Mouse (Mus musculus) hindbrain, embryonic 15.5 days (tissue): ENCODE results near the gene Guca2b. TPM values are rescaled to one million over a fixed set of nuclear protein-coding genes. Genes with fewer than 3 reads are reported as not detected.
"Not testable (repeated sequence)": the region's sequence is repeated elsewhere in the genome, so short reads cannot be mapped to it uniquely, and the experiment has no call there.

Experiments used
- ATAC-seq: fragments of 200-750 bp; cut with Nextera tagmentation; 2 replicates; pipeline ENCODE4 v1.8.0; 2017; ENCODE audit warnings: low read depth, moderate number of reproducible peaks, moderate TSS enrichment; ENCODE audit not compliant: low FRiP score
- H3K27ac ChIP-seq: fragments of 300-500 bp; sonication (generic); replicated peaks from 2 replicates; pipeline ENCODE4 v1.5.1; 2015; ENCODE audit warnings: mild to moderate bottlenecking, inconsistent platforms
- H3K27me3 ChIP-seq: fragments of 300-500 bp; sonication (generic); 2 replicates; pipeline ENCODE4 v1.6.1; 2015; ENCODE audit warnings: control low read depth, inconsistent platforms
- H3K36me3 ChIP-seq: fragments of 300-500 bp; sonication (generic); 2 replicates; pipeline ENCODE4 v1.6.1; 2015; ENCODE audit warnings: control low read depth, inconsistent platforms
- H3K4me1 ChIP-seq: fragments of 300-500 bp; sonication (generic); replicated peaks from 2 replicates; pipeline ENCODE4 v1.6.1; 2015; ENCODE audit warnings: control low read depth, inconsistent platforms
- H3K4me2 ChIP-seq: fragments of 300-500 bp; sonication (generic); 2 replicates; pipeline ENCODE4 v1.6.1; 2015; ENCODE audit warnings: moderate library complexity, mild to moderate bottlenecking, inconsistent platforms
- H3K4me3 ChIP-seq: fragments of 300-500 bp; sonication (generic); 2 replicates; pipeline ENCODE4 v1.5.1; 2015; ENCODE audit warnings: mild to moderate bottlenecking, inconsistent platforms
- H3K9ac ChIP-seq: fragments of 300-500 bp; sonication (generic); 2 replicates; pipeline ENCODE4 v1.6.1; 2015; ENCODE audit warnings: inconsistent platforms
- H3K9me3 ChIP-seq: fragments of 300-500 bp; sonication (generic); 2 replicates; pipeline ENCODE4 v1.6.1; 2016; ENCODE audit warnings: control low read depth, inconsistent platforms
- WGBS: fragments of 180-500 bp; shearing (Covaris S2); methylation state at CpG from one replicate; pipeline ENCODE4 v1.1.7; 2015; 5-methylcytosine and 5-hydroxymethylcytosine counted together
- polyA plus RNA-seq: library from polyadenylated mRNA; unstranded; fragments of >200 nt; fragmentation: Nextera tagmentation; extraction: Ambion mirVana; gene quantifications from 2 replicates; pipeline ENCODE4 v1.2.1, GENCODE M21; 2015

Gene Guca2b
- polyA plus RNA-seq, 1 experiment from 2014 or later = not detected

- peaks cover 18% of the 10 kb centered on the region for H3K4me1 ChIP-seq
- H3K27ac ChIP-seq, H3K9me3 ChIP-seq, H3K4me3 ChIP-seq, H3K4me2 ChIP-seq, ATAC-seq, H3K27me3 ChIP-seq, H3K9ac ChIP-seq: not testable (repeated sequence)
- H3K36me3 ChIP-seq = peaks cover 16% of the 10 kb centered on the region
- 73% methylated on average over 4 of the region's 4 CpGs for WGBS
These were observed 30.4 kb downstream of the Guca2b start for GRCm38 (mm10) chr4:119628363-119628762.

DNA sequence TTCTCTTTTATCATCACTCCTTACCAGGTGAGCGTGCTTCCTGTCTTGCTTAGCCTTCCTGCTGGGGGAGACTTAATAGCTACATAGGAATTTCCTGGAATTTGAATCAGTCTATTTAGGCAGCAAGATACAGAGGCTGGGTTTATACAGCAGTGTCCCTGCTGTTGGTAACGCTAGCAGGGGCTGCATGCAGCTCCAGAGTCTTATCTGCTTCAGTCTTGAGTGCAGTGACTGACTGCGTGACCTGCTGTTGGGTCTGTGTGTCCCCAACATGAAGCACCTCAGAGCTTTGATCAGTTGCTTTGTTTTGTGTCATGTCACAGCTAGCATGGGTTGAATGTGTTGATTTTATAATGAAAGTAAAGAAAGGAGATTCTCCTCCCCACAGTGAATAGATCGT is 31.4 kb downstream of the Guca2b start:
- Histone ChIP-seq H3K4me3 (no peak overlapping the region), H3K4me1 (peaks cover 9% of the 10 kb centered on the region), H3K27me3 (no peaks in the 10 kb centered on the region), H3K36me3 (peaks cover 26% of the 10 kb centered on the region), H3K4me2 (no peak overlapping the region), H3K27ac (peak overlapping the region; percentile 37), H3K9me3 (no peaks in the 10 kb centered on the region), H3K9ac (no peak overlapping the region)
- WGBS = 69% methylated on average over 4 of the region's 4 CpGs
- no peak for ATAC-seq

DNA sequence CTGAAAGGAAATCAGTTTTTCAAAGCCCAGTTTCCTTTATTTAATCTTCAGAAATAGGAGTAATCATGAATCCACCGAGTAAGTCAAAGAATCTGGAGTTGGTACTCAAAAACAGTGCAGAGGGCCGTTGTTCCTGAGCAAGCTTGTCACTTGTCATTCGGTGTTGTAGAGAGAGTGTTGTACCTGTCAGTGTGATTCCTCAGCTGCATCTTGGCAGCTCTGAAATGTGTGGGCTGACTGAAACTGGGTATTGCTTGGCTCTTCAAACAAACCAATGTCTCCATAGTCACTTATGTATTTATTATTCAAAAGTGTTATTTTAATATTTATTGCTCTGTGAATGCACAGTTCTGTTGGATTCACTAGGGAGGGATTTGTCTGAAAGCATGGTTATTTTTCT is 31.9 kb downstream of the Guca2b start:
- ATAC-seq = no peak
- Histone ChIP-seq H3K4me1 (peaks cover 8% of the 10 kb centered on the region; the same call in 1 of the 2 replicates), H3K4me3 (no peak overlapping the region), H3K4me2 (no peak overlapping the region), H3K27me3 (no peaks in the 10 kb centered on the region), H3K27ac (peak overlapping the region; percentile 37), H3K9ac (no peak overlapping the region), H3K36me3 (peaks cover 28% of the 10 kb centered on the region), H3K9me3 (no peaks in the 10 kb centered on the region)
- WGBS = 81% methylated on average over 3 of the region's 3 CpGs

DNA sequence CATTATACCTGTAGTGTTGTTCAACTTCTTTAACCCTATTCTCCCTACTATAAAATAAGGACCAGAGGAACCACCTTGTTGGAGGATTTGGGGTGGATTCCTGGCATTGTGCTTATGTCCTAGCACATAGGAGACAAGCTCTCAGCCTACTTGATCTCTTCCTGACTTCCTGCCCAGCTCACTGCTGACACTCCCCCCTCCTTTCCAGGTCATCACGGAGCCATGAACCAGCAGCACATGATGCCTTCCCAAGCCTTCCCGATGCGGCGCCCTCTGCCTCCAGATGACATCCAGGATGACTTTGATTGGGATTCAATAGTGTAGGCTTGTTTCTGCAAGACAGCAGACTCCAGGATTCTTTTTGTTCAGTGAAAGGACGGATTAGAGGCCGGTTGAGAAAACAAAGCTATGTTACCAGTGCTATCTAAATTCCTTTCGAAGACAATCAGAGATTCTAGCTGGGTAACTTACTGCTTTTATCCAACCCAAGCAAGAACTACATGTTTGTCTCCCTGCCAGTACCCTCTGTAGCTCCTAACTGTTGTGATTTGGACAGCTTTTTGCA is 32.6 kb downstream of the Guca2b start:
- H3K36me3 ChIP-seq = peaks cover 32% of the 10 kb centered on the region
- no peaks in the 10 kb centered on the region for H3K9me3 ChIP-seq
- H3K4me1 ChIP-seq = peaks cover 3% of the 10 kb centered on the region; the same call in 1 of the 2 replicates
- ATAC-seq = no peak
- H3K9ac ChIP-seq = no peak overlapping the region
- no peak overlapping the region for H3K4me3 ChIP-seq
- 51% methylated on average over 7 of the region's 7 CpGs for WGBS
- H3K27ac ChIP-seq = no peak overlapping the region
- no peaks in the 10 kb centered on the region for H3K27me3 ChIP-seq
- H3K4me2 ChIP-seq = no peak overlapping the region

DNA sequence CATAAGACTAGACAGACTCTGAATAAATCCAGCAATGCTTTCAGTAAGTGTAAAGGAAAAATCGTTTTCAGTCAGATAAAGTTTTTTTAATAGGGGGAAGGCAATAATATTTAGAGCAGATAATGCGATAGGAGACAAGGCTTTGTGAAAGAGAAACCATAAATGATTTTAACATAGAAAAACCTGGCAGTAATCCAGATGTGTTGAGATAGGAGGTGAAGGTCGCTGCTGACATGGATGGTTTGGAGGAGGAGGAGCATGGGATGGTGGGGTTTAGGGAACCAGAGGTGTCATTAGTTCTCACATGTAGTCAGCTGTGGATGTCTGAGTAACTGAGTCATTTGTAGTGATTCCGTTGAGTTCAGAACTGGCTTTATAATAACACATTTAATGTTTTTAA is 44.0 kb downstream of the Guca2b start:
- Histone ChIP-seq H3K4me3 (no peak overlapping the region), H3K9ac (no peak overlapping the region), H3K9me3 (no peaks in the 10 kb centered on the region), H3K4me1 (peaks cover 8% of the 10 kb centered on the region; the same call in 1 of the 2 replicates), H3K4me2 (no peak overlapping the region), H3K27ac (no peak overlapping the region), H3K27me3 (no peaks in the 10 kb centered on the region), H3K36me3 (peaks cover 6% of the 10 kb centered on the region; the same call in 1 of the 2 replicates)
- ATAC-seq = no peak
- WGBS = 78% methylated on average over 4 of the region's 4 CpGs

DNA sequence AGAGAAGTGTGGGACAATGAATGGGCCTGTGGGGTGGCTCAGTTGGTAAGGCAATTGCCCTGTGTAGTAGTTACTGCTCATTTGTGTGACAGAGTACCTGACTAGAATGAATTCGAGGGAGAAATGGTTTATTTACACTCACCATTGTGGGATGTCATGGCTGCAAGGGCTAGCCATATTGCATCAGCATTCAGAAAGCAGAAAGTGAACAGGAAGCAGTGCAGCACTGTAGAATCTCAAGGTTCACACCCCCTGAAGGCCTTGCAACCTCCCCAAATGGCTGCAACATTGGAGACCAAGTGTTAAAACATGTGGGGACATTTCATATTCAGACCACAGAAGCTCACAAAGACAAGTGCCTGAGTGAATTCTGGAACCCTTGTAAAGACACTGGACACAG is 44.7 kb downstream of the Guca2b start:
- Histone ChIP-seq H3K36me3 (0 out of 2 replicates have a peak, but pooled peaks cover 3% of the 10 kb centered on the region), H3K4me2 (no peak overlapping the region), H3K4me1 (peaks cover 8% of the 10 kb centered on the region; the same call in 1 of the 2 replicates), H3K9me3 (no peaks in the 10 kb centered on the region), H3K27me3 (no peaks in the 10 kb centered on the region), H3K4me3 (no peak overlapping the region), H3K9ac (no peak overlapping the region), H3K27ac (0 out of 2 replicates have a peak overlapping the region, but pooled peaks have one; percentile 16)
- whole genome bisulfite sequencing = 54% methylated on average over 1 of the region's 1 CpGs
- ATAC-seq = peak; percentile 45; the same call in 1 of the 2 replicates

GRCm38 (mm10) chr4:119609488-119609887 is 49.3 kb downstream of the Guca2b start:
- no peak for ATAC-seq
- Histone ChIP-seq H3K9me3 (no peaks in the 10 kb centered on the region), H3K9ac (no peak overlapping the region), H3K4me1 (peaks cover 4% of the 10 kb centered on the region; the same call in 1 of the 2 replicates), H3K36me3 (0 out of 2 replicates have a peak, but pooled peaks cover 3% of the 10 kb centered on the region), H3K27me3 (no peaks in the 10 kb centered on the region), H3K27ac (no peak overlapping the region), H3K4me2 (no peak overlapping the region), H3K4me3 (no peak overlapping the region)
- 97% methylated on average over 1 of the region's 1 CpGs for WGBS

Other genes starting within 250 kb of the Guca2b start
- 20.0 and 21.3 TPM in 2 replicates for gene Ccdc30, start 243.4 kb downstream of the Guca2b start, polyA plus RNA-seq
- gene Ppcs, start 236.5 kb downstream of the Guca2b start, polyA plus RNA-seq = 20.4 and 20.8 TPM in 2 replicates
- gene Zmynd12, start 236.1 kb downstream of the Guca2b start, polyA plus RNA-seq = 0.35 and 0.47 TPM in 2 replicates
- 25.6 and 28.9 TPM in 2 replicates for gene Rimkla, start 166.3 kb downstream of the Guca2b start, polyA plus RNA-seq
- 29.3 and 31.8 TPM in 2 replicates for gene Foxj3, start 122.0 kb downstream of the Guca2b start, polyA plus RNA-seq
- 10.2 and 11.1 TPM in 2 replicates for gene Frg2f1, start 119.4 kb downstream of the Guca2b start, polyA plus RNA-seq
- not detected in 2 replicates for gene Guca2a, start 21.2 kb downstream of the Guca2b start, polyA plus RNA-seq
- 16.3 and 16.5 TPM in 2 replicates for gene Hivep3, start 74.8 kb upstream of the Guca2b start, polyA plus RNA-seq